Mouse (Mus musculus) embryonic fibroblast, embryonic 13.5 days (primary cell): ENCODE measurements around the gene Sspn.

Experiments
- CTCF ChIP-seq: IDR thresholded peaks from 2 replicates; pipeline ENCODE4 v1.5.1; 2011; ENCODE audit warnings: mild to moderate bottlenecking, control low read depth, low read length, moderate library complexity, borderline replicate concordance; ENCODE audit not compliant: insufficient read depth
- POLR2A ChIP-seq: IDR thresholded peaks from 2 replicates; pipeline ENCODE4 v1.6.1; 2011; ENCODE audit warnings: low read depth, mild to moderate bottlenecking, control low read depth, low read length, moderate library complexity

DNA sequence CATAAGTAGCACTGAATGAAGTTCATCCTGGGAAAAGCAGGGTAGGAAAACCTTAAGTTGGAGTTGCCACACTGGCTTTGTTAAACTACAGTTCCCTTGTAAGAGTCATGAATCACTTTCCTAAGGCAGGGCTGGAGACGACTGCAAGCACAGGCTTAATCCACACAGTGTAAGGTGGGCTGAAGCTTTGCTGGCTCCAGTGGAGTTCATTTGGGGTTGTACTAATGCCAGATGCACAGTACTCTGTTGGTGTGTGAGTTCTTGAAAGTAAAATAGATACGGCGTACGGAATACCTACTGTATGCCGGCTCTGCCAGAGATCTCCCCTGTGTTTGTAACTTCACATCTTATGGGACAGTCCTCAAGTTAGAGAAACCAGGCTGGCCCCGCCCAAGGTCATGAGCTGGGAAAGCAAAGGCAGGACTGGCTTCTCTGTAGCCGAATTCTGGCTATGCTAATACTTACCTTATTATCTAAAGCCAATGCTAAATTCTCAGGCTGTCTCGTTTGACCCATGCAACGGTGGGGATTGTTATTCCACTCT is 3.3 kb downstream of the Sspn start:
- TF ChIP-seq CTCF (no peak), POLR2A (no peak; the same call in 1 of the 2 replicates)
